In the genomic region with DNA sequence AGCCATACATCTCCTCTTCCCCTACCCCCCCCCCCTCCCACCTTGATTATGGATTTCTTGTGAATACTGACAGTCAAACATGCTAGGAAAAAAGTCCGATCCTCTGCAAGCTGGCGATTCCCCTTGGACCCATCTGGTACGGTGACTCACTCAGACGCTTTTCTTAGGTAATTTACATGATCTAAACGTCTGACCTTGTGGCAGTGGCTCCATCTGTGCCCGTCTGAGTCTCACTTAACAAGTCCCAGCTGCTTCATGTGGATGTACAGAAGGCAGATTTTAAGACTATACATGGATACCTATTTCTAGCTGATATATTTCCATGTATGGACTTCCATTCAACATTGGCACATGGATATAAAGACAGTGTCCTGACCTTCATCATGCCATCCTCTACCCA, we compare ENCODE assay signal across 16 mouse cellular contexts.
DNase-seq lines count a peak whose midpoint lies in the region; ATAC-seq lines count a peak whose summit lies in the region.
"Had no signal": no experiment of that assay in that cellular context is flagged by ENCODE, and none has a peak within 500 bp of the region (broad histone marks: within the 10 kb centered on the region; RNA-seq: fewer than 3 reads in every experiment).

No protein-coding gene starts in this region.

- H3K27me3 ChIP-seq in forebrain, embryonic 12.5 days: no peaks in the 10 kb centered on the region
- no peaks in the 10 kb centered on the region for H3K27me3 ChIP-seq in forebrain, embryonic 15.5 days
- no peaks in the 10 kb centered on the region for H3K27me3 ChIP-seq in neural tube, embryonic 11.5 days (ENCODE audit: control insufficient read depth, insufficient read depth, low read length)
- H3K27me3 ChIP-seq in neural tube, embryonic 15.5 days (replicated peaks): no peaks in the 10 kb centered on the region
- H3K27me3 ChIP-seq: embryonic facial prominence, embryonic 13.5 days; hindbrain, embryonic 15.5 days; kidney, embryonic 15.5 days; limb, embryonic 15.5 days had no signal

- no peak overlapping the region for H3K4me3 ChIP-seq in forebrain, embryonic 12.5 days (replicated peaks)
- H3K4me3 ChIP-seq in forebrain, embryonic 15.5 days: no peak overlapping the region
- no peak overlapping the region for H3K4me3 ChIP-seq in neural tube, embryonic 11.5 days (ENCODE audit: low read depth, low read length)
- no peak overlapping the region for H3K4me3 ChIP-seq in neural tube, embryonic 15.5 days (replicated peaks)
- H3K4me3 ChIP-seq: embryonic facial prominence, embryonic 13.5 days; hindbrain, embryonic 15.5 days; kidney, embryonic 15.5 days; limb, embryonic 15.5 days had no signal

- no peak overlapping the region for H3K9ac ChIP-seq in forebrain, embryonic 12.5 days
- H3K9ac ChIP-seq in forebrain, embryonic 15.5 days (replicated peaks): no peak overlapping the region
- no peak overlapping the region for H3K9ac ChIP-seq in neural tube, embryonic 11.5 days (ENCODE audit: low read length)
- no peak overlapping the region for H3K9ac ChIP-seq in neural tube, embryonic 15.5 days (replicated peaks)
- H3K9ac ChIP-seq: embryonic facial prominence, embryonic 13.5 days; hindbrain, embryonic 15.5 days; kidney, embryonic 15.5 days; limb, embryonic 15.5 days had no signal

- H3K9me3 ChIP-seq in forebrain, embryonic 12.5 days: no peaks in the 10 kb centered on the region
- no peaks in the 10 kb centered on the region for H3K9me3 ChIP-seq in forebrain, embryonic 15.5 days
- no peaks in the 10 kb centered on the region for H3K9me3 ChIP-seq in neural tube, embryonic 11.5 days (ENCODE audit: control insufficient read depth, low read length)
- H3K9me3 ChIP-seq in neural tube, embryonic 15.5 days (replicated peaks): no peaks in the 10 kb centered on the region
- H3K9me3 ChIP-seq: embryonic facial prominence, embryonic 13.5 days; hindbrain, embryonic 15.5 days; kidney, embryonic 15.5 days; limb, embryonic 15.5 days had no signal

- H3K4me2 ChIP-seq in forebrain, embryonic 12.5 days: no peak overlapping the region
- H3K4me2 ChIP-seq in forebrain, embryonic 15.5 days (replicated peaks): no peak overlapping the region
- H3K4me2 ChIP-seq in neural tube, embryonic 11.5 days (ENCODE audit: low read depth): no peak overlapping the region
- H3K4me2 ChIP-seq in neural tube, embryonic 15.5 days: no peak overlapping the region
- H3K4me2 ChIP-seq: embryonic facial prominence, embryonic 13.5 days; hindbrain, embryonic 15.5 days; kidney, embryonic 15.5 days; limb, embryonic 15.5 days had no signal

- ATAC-seq in forebrain, embryonic 12.5 days (ENCODE audit: low FRiP score): peak; percentile 67; the same call in 1 of the 2 replicates
- no peak for ATAC-seq in forebrain, embryonic 15.5 days (replicated peaks)
- ATAC-seq in neural tube, embryonic 11.5 days (ENCODE audit: insufficient read depth, low FRiP score, low TSS enrichment): peak; percentile 55; the same call in 1 of the 2 replicates
- ATAC-seq in neural tube, embryonic 15.5 days (ENCODE audit: low FRiP score): no peak
- ATAC-seq in monocyte, adult 5-6 weeks (replicated peaks; ENCODE audit: insufficient number of reproducible peaks, low FRiP score, low TSS enrichment, poor library complexity, severe bottlenecking): no peak
- ATAC-seq: intestine, embryonic 16.5 days had no signal

- H3K36me3 ChIP-seq in forebrain, embryonic 12.5 days (replicated peaks): no peaks in the 10 kb centered on the region
- H3K36me3 ChIP-seq in forebrain, embryonic 15.5 days: no peaks in the 10 kb centered on the region
- H3K36me3 ChIP-seq in neural tube, embryonic 11.5 days (ENCODE audit: control insufficient read depth, insufficient read depth, low read length): no peaks in the 10 kb centered on the region
- no peaks in the 10 kb centered on the region for H3K36me3 ChIP-seq in neural tube, embryonic 15.5 days
- H3K36me3 ChIP-seq: embryonic facial prominence, embryonic 13.5 days; hindbrain, embryonic 15.5 days; kidney, embryonic 15.5 days; limb, embryonic 15.5 days had no signal

- no peaks in the 10 kb centered on the region; the same call in 1 of the 2 replicates for H3K4me1 ChIP-seq in forebrain, embryonic 12.5 days
- H3K4me1 ChIP-seq in forebrain, embryonic 15.5 days: no peaks in the 10 kb centered on the region
- no peaks in the 10 kb centered on the region for H3K4me1 ChIP-seq in neural tube, embryonic 11.5 days (ENCODE audit: control insufficient read depth, insufficient read depth, low read length)
- H3K4me1 ChIP-seq in neural tube, embryonic 15.5 days: no peaks in the 10 kb centered on the region
- H3K4me1 ChIP-seq: embryonic facial prominence, embryonic 13.5 days; hindbrain, embryonic 15.5 days; kidney, embryonic 15.5 days; limb, embryonic 15.5 days had no signal

- DNase-seq in neural tube, embryonic 11.5 days (ENCODE audit: low spot score): peak; percentile 15
- DNase-seq in embryo, embryonic 11 days: peak; percentile 52
- DNase-seq in frontal cortex, postnatal 36 days (ENCODE audit: low spot score in 2 of 2): peak; percentile 5 to 41
- DNase-seq: B cell, adult 2 months; cerebellum, postnatal 14 days; gastrocnemius, postnatal 25 days; lung, postnatal 10 days had no signal

- no peak overlapping the region for H3K27ac ChIP-seq in forebrain, embryonic 12.5 days
- H3K27ac ChIP-seq in forebrain, embryonic 15.5 days (replicated peaks): no peak overlapping the region
- H3K27ac ChIP-seq in neural tube, embryonic 11.5 days (ENCODE audit: low read depth, low read length): no peak overlapping the region
- no peak overlapping the region for H3K27ac ChIP-seq in neural tube, embryonic 15.5 days (replicated peaks)
- H3K27ac ChIP-seq: embryonic facial prominence, embryonic 13.5 days; hindbrain, embryonic 15.5 days; kidney, embryonic 15.5 days; limb, embryonic 15.5 days had no signal

- WGBS in forebrain, embryonic 12.5 days: 62% methylated on average over 6 of the region's 6 CpGs
- 56% methylated on average over 6 of the region's 6 CpGs for WGBS in forebrain, embryonic 15.5 days
- 38% methylated on average over 6 of the region's 6 CpGs for WGBS in neural tube, embryonic 11.5 days
- 36% methylated on average over 6 of the region's 6 CpGs for WGBS in neural tube, embryonic 15.5 days

Comparison
In these comparisons a context has a peak if more than half of its experiments do, and no peak if none do; other contexts are left out.
1. ATAC-seq: peak in forebrain, embryonic 12.5 days (single experiment) and neural tube, embryonic 11.5 days (single experiment); none in forebrain, embryonic 15.5 days (single experiment), neural tube, embryonic 15.5 days (single experiment) and monocyte, adult 5-6 weeks (single experiment).
2. Peak in every context shown above with its lines, with median percentiles within 50 percentile points of each other: DNase-seq.